Mouse (Mus musculus) cerebellum, adult 2 months (tissue): ENCODE measurements around the gene Zar1.
"Not testable (repeated sequence)": the region's sequence is repeated elsewhere in the genome, so short reads cannot be mapped to it uniquely, and the experiment has no call there.

Experiments
- CTCF ChIP-seq: fragments of 200-500 bp; IDR thresholded peaks from 2 replicates; pipeline ENCODE4 v1.5.1; 2011; ENCODE audit warnings: low read depth, mild to moderate bottlenecking, control low read depth, low read length, moderate library complexity, borderline replicate concordance; ENCODE audit not compliant: insufficient read depth
- POLR2A ChIP-seq: fragments of 200-500 bp; IDR thresholded peaks from 2 replicates; pipeline ENCODE4 v1.6.1; 2011; ENCODE audit warnings: low read length, control low read depth, borderline replicate concordance; ENCODE audit not compliant: insufficient read depth

DNA sequence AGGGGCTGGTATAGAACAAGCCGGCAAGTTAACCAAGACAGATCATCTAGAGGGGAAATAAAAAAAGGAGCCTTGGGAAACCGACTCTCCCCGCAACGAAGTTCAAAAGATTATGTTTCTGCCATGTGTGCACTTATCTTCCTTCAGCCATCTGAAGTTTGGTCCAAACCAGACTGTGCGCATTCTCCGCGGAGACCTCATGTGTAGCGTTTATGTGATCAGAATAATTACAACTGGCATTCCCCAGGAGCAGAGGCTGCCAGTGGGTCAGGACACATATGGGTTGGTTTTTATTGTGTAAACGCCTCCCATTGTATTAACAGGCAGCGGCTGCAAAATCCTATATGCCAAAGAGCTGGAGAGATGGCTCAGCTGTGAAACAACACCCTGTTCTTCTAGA is 1.5 kb downstream of the Zar1 start:
- not testable (repeated sequence) for TF ChIP-seq POLR2A, CTCF
